Mouse (Mus musculus) erythroid progenitor cell, adult 5-6 weeks (primary cell): ENCODE measurements around the gene Rnaseh2c. TPM values are rescaled to one million over a fixed set of nuclear protein-coding genes. Genes with fewer than 3 reads are reported as not detected.

ENCODE experiments used
- ATAC-seq: replicated peaks from 2 replicates; pipeline ENCODE4 v1.8.0; 2016; ENCODE audit warnings: moderate number of reproducible peaks, mild to moderate bottlenecking, moderate TSS enrichment, inconsistent platforms; ENCODE audit not compliant: poor library complexity, low FRiP score, severe bottlenecking
- total RNA-seq, 2 experiments: library from RNA; stranded (forward) in 1 of 2; stranded (reverse) in 1 of 2; fragments of 150-400 nt in 1 of 2; fragments of 186-747, 209-891 nt in 1 of 2; gene quantifications; 2 replicates each; pipeline versions ENCODE4 v1.2.3 to v1.2.4; 2015 to 2017; ENCODE audit warnings: low replicate concordance in 2 of 2

The Rnaseh2c gene
- total RNA-seq, 2 experiments from 2014 or later, result 36.2 to 87.2 TPM

GRCm38 (mm10) chr19:5625311-5625710 is 23.6 kb downstream of the Rnaseh2c start:
- no peak for ATAC-seq

DNA sequence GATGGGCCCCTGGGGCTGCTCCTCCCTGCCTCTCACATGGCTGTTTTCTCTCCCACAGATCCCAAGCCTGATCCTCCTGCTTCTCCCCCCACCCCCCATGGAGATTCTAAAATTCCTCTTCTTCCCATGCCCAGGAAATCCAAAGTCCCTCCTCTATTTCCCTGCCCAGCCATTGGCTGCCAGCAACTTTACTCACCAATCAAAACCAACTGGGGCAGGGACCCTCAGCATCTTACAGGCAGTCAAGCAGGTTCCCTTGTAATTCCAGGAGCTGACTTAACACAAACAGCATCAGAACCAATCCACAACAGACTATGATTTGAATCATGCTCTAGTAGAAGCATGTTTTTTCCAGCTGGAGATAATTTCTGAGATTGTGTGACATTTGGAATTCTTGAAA is 28.2 kb downstream of the Rnaseh2c start:
- no peak for ATAC-seq

GRCm38 (mm10) chr19:5632120-5632519 is 30.4 kb downstream of the Rnaseh2c start:
- no peak for ATAC-seq

- no peak for ATAC-seq
These were observed 34.4 kb downstream of the Rnaseh2c start for GRCm38 (mm10) chr19:5636036-5636570.

DNA sequence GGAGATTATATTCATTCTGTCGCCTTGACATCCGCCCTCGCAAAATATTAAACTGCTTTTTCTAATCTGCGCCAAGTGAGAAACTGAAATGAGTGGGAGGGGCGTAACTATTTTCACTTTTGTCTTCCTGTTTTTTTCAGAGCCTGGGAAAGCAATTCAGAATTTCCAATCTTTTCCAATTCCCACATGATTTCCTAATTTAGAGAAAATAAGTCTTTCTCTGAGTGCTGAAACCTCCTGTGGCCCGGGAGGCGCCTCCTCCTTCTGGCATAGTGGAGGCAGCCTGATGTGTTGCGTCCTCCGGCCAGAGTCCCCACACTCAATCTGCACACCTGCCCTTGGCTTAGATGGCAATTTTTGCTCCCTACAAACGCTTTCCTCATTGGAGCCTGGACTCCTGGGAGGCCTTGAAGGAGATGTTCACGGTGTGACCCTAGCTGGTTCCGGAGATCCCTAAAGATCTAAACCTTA is 34.9 kb downstream of the Rnaseh2c start:
- no peak; the same call in 1 of the 2 replicates for ATAC-seq

DNA sequence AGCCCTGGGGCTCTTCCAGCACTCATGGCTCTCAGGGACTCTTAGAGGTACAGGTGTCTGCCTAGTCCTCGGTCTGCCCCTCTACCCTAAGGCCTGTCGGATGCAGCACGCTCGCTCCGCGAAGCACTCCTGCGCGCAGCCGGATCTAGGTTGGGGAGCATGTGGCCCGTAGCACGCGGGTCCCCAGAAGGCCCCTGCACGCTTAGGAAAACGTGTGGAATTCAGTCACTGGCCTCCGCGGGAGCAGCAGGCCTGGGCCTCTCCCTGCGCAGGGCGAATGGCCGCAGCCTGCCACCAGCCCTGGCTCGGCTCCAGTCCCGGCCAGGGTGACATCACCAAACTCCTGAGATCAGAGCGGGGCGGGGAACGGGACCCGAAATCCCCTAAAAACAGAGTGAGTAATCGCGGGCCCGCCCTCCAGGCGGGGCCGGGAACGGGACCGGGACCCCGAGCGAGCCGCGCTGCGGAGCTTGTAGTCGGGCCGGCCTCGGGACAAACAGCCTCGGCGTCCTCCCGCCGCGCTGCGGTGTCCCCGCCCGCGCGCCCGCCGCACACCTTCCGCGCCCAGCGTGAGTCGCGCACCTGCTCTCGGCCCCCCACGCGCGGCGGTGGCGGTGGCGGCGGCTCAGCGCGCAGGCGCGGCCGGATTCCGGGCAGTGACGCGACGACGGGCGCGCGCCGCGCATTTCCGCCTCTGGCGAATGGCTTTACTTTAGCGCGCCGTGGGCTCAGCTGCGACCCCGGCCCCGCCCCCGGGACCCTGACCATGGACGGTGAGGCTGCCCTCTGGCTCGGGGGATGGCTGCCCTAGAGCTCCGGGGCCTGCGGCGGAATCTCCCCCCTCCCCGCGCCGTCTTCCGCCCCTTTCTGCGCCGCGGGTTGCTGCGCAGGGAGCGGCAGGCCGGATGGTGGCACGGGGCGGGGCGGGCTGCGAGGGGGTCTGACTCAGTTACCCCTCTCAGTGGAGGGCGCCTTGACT is 35.7 kb downstream of the Rnaseh2c start, which contains the start of gene Rela:
Rela (plus strand) TSS at position 415 of the 979 bp plus-strand sequence.
- peak; percentile 87 for ATAC-seq

GRCm38 (mm10) chr19:5638416-5639005 is 36.8 kb downstream of the Rnaseh2c start:
- ATAC-seq, result no peak

DNA sequence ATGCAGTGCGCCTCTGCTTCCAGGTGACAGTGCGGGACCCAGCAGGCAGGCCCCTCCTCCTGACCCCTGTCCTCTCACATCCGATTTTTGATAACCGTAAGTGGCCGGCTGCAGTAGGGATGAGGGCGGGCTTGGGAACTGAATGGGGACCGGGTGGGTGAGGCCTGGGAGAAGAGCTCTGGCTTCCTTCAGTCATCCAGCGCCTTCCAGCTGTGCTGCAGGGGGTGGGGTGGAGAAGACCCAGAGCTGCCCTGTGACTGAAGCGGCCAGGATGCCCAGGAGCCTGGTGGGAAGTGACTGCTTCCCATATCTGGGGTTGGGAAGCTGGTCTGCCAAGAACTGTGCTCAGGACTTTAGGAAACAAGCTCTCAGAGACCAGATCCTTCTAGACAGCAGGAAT is 38.7 kb downstream of the Rnaseh2c start:
- no peak for ATAC-seq

DNA sequence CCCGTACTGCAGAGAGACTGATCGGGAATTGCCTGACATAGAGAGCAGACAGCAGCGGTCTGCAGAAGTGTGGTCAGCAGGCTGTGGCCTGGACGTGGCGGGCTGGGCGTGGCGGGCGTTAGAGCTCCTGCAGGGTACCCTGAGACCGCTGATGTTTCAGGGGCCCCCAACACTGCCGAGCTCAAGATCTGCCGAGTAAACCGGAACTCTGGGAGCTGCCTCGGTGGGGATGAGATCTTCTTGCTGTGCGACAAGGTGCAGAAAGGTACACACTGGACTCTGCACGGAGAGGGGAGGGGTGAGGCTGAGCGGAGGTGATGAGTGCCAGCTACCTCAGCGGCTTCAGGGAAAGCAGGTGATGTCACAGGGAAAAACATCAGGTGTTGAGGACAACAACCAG is 39.3 kb downstream of the Rnaseh2c start:
- ATAC-seq, result no peak

DNA sequence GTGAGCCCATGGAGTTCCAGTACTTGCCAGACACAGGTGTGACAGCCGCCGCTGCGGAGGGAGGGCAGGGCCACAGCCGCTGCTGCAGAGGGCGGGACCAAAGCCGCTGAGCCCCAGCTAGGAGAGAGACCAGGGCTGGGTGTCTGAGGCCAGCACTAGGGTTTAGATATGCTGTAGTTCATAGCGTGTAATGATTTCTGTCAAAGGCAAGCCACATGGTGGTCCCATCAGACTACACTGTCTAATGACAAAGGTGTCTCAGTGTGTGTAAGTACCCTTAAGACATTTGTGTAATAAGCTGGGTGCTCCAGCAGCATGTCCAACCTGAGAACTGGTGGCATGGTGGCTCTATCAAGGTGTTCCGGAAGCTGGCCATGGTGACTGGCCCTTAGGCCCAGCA is 40.0 kb downstream of the Rnaseh2c start:
- ATAC-seq, result no peak

DNA sequence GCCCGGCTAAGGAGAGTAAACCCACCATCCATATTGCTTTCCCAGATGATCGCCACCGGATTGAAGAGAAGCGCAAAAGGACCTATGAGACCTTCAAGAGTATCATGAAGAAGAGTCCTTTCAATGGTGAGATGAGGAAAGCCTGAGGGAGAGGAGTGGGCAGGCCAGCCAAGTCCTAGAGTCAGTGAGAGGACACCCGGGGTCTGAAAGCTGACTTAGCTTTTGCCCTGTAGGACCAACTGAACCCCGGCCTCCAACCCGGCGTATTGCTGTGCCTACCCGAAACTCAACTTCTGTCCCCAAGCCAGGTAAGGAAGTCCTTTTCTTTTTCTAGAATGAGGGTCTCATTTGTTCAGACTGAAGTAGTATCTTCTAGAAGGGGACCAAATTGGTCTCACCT is 43.6 kb downstream of the Rnaseh2c start:
- ATAC-seq, result no peak

GRCm38 (mm10) chr19:5646731-5647330 is 45.2 kb downstream of the Rnaseh2c start:
- ATAC-seq, result no peak

DNA sequence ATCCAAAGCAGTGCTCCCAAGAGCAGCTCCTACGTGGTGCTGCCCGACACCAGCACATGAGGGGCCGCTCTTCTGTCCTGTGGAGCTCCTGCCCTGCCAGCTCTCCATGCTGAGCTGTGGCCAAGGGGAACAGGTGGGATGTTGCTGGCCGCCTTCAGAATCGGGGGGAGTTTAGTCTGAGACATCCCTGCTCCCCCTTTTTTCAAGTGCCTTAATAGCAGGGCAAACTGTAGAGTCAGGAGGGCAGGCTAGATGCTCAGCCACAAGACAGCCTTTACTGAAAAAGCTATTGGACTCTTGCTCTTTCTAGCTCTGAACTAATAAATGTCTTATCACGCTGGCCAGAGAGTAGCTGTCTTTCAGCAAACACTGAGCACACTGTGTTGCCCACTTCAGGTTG is 46.1 kb downstream of the Rnaseh2c start:
- ATAC-seq, result no peak

DNA sequence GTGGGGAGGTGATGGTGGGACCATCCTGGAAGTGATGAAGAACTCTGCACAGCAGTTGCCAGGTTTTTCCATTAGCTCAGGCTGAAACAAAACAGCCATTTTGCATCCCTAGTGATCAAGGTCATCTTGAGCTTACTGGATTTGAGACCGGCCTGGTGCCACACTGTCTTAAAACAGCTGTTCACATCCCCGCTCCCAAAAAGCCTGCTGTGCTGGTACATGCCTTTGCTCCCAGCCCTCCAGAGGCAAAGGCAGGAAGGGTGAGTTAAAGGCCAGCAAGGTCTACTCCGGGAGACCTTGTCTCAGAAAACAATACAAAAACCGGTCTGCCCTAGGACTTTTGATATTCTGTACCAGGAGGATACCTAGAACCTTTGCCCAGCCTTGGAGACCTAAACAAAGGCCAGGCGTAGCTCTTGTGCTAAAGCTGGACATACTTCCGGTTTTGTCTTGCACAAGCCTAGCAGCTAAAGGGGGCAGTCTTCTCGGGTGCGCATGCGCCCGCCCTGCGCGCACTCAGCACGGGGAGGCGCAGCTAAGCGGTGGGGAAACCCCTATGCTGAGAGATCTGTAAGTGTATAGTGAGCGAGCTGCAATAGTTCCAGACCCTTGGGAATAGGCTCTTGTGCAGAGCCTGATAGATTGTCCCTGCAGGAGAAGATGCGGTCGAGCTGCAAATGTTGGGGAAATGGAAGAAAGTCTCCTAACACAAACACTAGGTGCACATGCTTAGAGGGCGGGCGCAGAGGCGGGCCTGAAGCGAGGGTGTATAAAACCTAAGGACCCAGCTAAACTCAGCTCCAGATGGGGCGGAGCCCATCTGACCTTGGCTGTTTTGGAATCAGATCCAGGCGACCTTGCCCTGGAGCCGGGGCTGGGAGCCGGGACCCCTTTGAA is 47.0 kb downstream of the Rnaseh2c start:
- ATAC-seq, result peak; percentile 77

GRCm38 (mm10) chr19:5649298-5649741 is 47.6 kb downstream of the Rnaseh2c start:
- ATAC-seq, result no peak

DNA sequence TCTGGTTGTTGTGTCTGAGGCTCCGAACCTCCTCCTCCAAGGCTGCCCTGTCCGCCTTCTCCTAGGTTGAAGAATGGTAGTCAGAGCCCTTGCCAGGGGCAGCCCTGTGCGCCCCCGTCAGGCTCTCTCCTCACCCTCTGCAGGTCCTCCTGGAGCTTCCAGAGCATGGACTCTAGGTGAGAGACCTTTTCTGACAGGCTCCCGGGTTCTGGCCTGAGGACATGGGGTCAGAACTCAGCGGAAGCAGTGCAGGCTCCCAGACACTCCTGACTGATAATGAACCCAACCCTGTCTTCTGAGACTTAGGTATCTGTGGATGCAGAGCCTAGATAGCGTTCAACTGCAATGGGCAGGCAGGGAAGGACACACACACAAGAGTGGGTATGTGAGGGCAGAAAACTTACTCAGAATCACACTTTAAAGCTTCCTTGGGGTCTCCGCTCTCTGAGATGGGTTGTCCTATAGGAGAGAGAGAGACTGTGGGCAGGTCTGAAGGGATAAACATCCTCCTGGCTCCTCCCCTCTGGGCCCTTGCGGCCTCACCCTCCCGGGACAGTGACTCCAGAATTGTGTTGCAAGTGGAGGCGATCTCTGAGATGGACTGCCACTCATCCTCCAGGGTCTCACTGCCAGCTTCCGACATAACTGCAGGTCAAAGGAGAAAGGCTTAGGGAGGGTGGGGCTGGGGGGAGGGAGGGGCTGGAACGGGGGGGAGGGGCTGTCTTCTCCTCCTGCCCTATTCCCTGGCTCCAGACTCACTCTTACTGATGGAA is 50.0 kb downstream of the Rnaseh2c start:
- ATAC-seq, result no peak

DNA sequence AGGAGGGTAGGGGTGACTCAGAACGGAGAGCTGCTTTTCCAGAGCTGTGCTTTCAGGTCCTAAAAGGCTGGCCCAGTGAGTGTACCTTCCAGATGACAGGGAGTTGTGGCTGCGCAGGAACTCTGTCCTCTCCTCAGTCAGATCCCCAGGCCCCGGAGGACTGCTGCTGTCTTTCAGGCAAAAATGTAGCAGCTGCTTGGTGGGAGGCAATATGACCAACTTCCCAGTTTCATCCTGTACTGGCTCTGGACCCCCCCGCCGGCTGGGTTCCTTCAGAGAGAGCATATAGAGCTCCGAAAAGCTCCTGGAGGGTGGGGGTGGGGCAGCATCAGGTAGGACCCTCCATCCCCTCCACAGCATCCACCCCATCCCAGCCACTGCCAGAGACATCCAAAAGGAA is 50.9 kb downstream of the Rnaseh2c start:
- ATAC-seq, result no peak

DNA sequence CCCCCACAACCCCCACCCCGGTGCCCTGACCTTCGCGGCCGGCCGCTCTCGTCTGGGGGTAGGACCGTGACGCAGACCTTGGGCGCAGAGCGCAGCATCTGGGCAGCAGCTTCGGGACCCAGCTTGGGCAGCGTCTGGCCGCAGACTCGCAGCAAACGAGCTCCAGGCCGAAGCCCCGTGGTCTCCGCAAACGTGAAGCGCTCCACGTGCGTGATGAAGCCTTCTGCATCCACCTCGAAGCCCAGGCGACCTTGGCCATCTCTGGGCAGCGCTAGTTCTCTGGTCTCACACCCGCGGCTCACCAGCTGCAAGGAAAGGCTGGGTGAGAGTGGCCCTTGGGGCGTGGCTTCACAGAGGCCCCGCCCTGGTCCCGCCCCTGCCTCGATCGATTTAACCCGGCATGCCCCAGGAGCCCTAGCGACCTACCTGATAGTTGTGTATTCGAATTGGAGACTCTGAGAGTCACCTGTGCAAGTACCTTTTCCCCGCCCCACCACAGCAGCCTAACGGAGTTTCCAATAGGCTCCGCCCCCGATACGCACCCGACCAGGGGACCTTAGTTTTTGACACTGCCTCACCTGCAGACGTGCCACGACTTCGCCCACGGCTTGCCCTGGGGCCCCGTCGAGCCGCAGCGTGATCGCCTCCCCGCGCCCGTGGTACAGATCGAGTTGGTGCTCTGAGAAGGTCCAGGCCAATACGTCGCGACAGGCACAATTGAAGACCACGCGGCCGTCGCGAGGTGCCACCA is 52.5 kb downstream of the Rnaseh2c start:
- ATAC-seq, result no peak
